8 mouse cellular contexts compared by ENCODE assay signal in genomic region chr14:72506018-72506722, GRCm38 (mm10). TPM values are rescaled to one million over a fixed set of nuclear protein-coding genes. Genes with fewer than 3 reads are reported as not detected.
DNase-seq lines count a peak whose midpoint lies in the region; ATAC-seq lines count a peak whose summit lies in the region.

No protein-coding gene starts in this region.

- peak; percentile 11 to 13 for DNase-seq in cerebellum, postnatal 25 days
- DNase-seq in R1 (ENCODE audit: low read depth, low spot score) (peak; percentile 77), liver (peak; percentile 4)
- no peak for DNase-seq in layer of hippocampus, adult 9-11 months
- no peak for DNase-seq in layer of hippocampus, adult 8-10 months (ENCODE audit: low spot score in 2 of 2)

- no peaks in the 10 kb centered on the region for H3K27me3 ChIP-seq in heart, embryonic 15.5 days
- no peaks in the 10 kb centered on the region; the same call in 1 of the 2 replicates for H3K27me3 ChIP-seq in neural tube, embryonic 13.5 days

- H3K4me3 ChIP-seq in heart, embryonic 15.5 days: peak overlapping the region; percentile 50
- H3K4me3 ChIP-seq in neural tube, embryonic 13.5 days: peak overlapping the region; percentile 27

- no peaks in the 10 kb centered on the region for H3K36me3 ChIP-seq in heart, embryonic 15.5 days
- H3K36me3 ChIP-seq in neural tube, embryonic 13.5 days: no peaks in the 10 kb centered on the region

- peak overlapping the region; percentile 84 for H3K4me2 ChIP-seq in heart, embryonic 15.5 days
- H3K4me2 ChIP-seq in neural tube, embryonic 13.5 days: peak overlapping the region; percentile 53

- peaks cover 9% of the 10 kb centered on the region for H3K4me1 ChIP-seq in heart, embryonic 15.5 days (replicated peaks)
- peaks cover 10% of the 10 kb centered on the region for H3K4me1 ChIP-seq in neural tube, embryonic 13.5 days (replicated peaks)

- H3K9ac ChIP-seq in heart, embryonic 15.5 days: peak overlapping the region; percentile 46
- peak overlapping the region; percentile 51 for H3K9ac ChIP-seq in neural tube, embryonic 13.5 days

- ATAC-seq in cerebellum, adult (ENCODE audit: insufficient number of reproducible peaks, low FRiP score, low TSS enrichment): no peak
- 0 out of 2 replicates have a peak, but pooled peaks have one; percentile 39 for ATAC-seq in heart, embryonic 15.5 days (replicated peaks; ENCODE audit: insufficient number of reproducible peaks, insufficient read depth, low FRiP score, low read depth)
- ATAC-seq in neural tube, embryonic 13.5 days (ENCODE audit: low read depth): peak; percentile 61; the same call in 1 of the 2 replicates

- WGBS in heart, embryonic 15.5 days: 7% methylated on average over 11 of the region's 12 CpGs
- WGBS in neural tube, embryonic 13.5 days: 15% methylated on average over 12 of the region's 12 CpGs

- no peaks in the 10 kb centered on the region for H3K9me3 ChIP-seq in heart, embryonic 15.5 days (replicated peaks)
- H3K9me3 ChIP-seq in neural tube, embryonic 13.5 days: no peaks in the 10 kb centered on the region

- no peak overlapping the region for H3K27ac ChIP-seq in heart, embryonic 15.5 days
- no peak overlapping the region for H3K27ac ChIP-seq in neural tube, embryonic 13.5 days (replicated peaks)

RNA-seq across cellular contexts. Expression of gene Gm9195, which starts 14.5 kb away (rescaled TPM):
- polyA plus RNA-seq in heart, embryonic 15.5 days (2015; fragmentation: Nextera tagmentation; extraction: Ambion mirVana): not detected in 2 replicates
- not detected in 2 replicates for polyA plus RNA-seq in neural tube, embryonic 13.5 days (2015; fragmentation: Nextera tagmentation; extraction: Ambion mirVana)
- not detected for total RNA-seq in layer of hippocampus, adult 8-10 months (2022)

Comparison
In these comparisons a context has a peak if more than half of its experiments do, and no peak if none do; other contexts are left out.
1. DNase-seq: peak in cerebellum, postnatal 25 days (2 of 2), R1 (single experiment) and liver (single experiment); none in layer of hippocampus, adult 9-11 months (single experiment) and layer of hippocampus, adult 8-10 months (0 of 2).